Mouse (Mus musculus): ENCODE results near the gene Tspan15.

GRCm38 (mm10) chr10:62217196-62217595, 13.9 kb downstream of the Tspan15 start:
- TF ChIP-seq CTCF (conservative IDR thresholded peaks at IDR 0.05; ENCODE audit: insufficient read depth, insufficient read length, low read depth, low read length), result no peak
- TF ChIP-seq POLR2A (IDR thresholded peaks at IDR 0.05; ENCODE audit: low read depth, low read length), result no peak

Data from kidney, adult 2 months (tissue).